Mouse (Mus musculus): ENCODE results near the gene Phldb3.
A peak's percentile ranks its signal among the peaks of the same experiment; 100 is the strongest.

The Phldb3 gene

GRCm38 (mm10) chr7:24610144-24610878, at the start of gene Phldb3:
TSS of gene Phldb3 (plus strand) at chr7:24610763.
- peak; percentile 70 for DNase-seq (ENCODE audit: low read depth, low spot score)

- no peak for DNase-seq (ENCODE audit: low read depth, low spot score)
Measured at GRCm38 (mm10) chr7:24561450-24561849, 49.1 kb upstream of the Phldb3 start.

- peak; percentile 85 for DNase-seq (ENCODE audit: low read depth, low spot score)
Measured at GRCm38 (mm10) chr7:24563191-24563836, 47.2 kb upstream of the Phldb3 start.

GRCm38 (mm10) chr7:24563837-24564206, 46.7 kb upstream of the Phldb3 start:
- peak; percentile 90 for DNase-seq (ENCODE audit: low read depth, low spot score)

GRCm38 (mm10) chr7:24564607-24565265, 45.8 kb upstream of the Phldb3 start:
- DNase-seq (ENCODE audit: low read depth, low spot score) = peak; percentile 95

GRCm38 (mm10) chr7:24565627-24566026, 44.9 kb upstream of the Phldb3 start:
- DNase-seq (ENCODE audit: low read depth, low spot score) = peak; percentile 64

- no peak for DNase-seq (ENCODE audit: low read depth, low spot score)
Measured at GRCm38 (mm10) chr7:24566206-24566605, 44.4 kb upstream of the Phldb3 start.

- no peak for DNase-seq (ENCODE audit: low read depth, low spot score)
Measured at GRCm38 (mm10) chr7:24568512-24568911, 42.1 kb upstream of the Phldb3 start.

GRCm38 (mm10) chr7:24571071-24571470, 39.5 kb upstream of the Phldb3 start:
- DNase-seq (ENCODE audit: low read depth, low spot score) = no peak

GRCm38 (mm10) chr7:24572455-24572854, 38.1 kb upstream of the Phldb3 start:
- DNase-seq (ENCODE audit: low read depth, low spot score) = peak; percentile 55

GRCm38 (mm10) chr7:24574224-24574796, 36.3 kb upstream of the Phldb3 start:
- no peak for DNase-seq (ENCODE audit: low read depth, low spot score)

- DNase-seq (ENCODE audit: low read depth, low spot score) = no peak
Measured at GRCm38 (mm10) chr7:24577811-24578210, 32.8 kb upstream of the Phldb3 start.

GRCm38 (mm10) chr7:24584876-24585275, 25.7 kb upstream of the Phldb3 start:
- no peak for DNase-seq (ENCODE audit: low read depth, low spot score)

GRCm38 (mm10) chr7:24585995-24586394, 24.6 kb upstream of the Phldb3 start:
- no peak for DNase-seq (ENCODE audit: low read depth, low spot score)

- no peak for DNase-seq (ENCODE audit: low read depth, low spot score)
Measured at GRCm38 (mm10) chr7:24586828-24587227, 23.7 kb upstream of the Phldb3 start.

- no peak for DNase-seq (ENCODE audit: low read depth, low spot score)
Measured at GRCm38 (mm10) chr7:24587330-24588105, 23.0 kb upstream of the Phldb3 start, which contains the start of the genes Ethe1 and Zfp575. TSS of gene Ethe1 (plus strand) at chr7:24587543. TSS of gene Zfp575 (minus strand) at chr7:24587641.

GRCm38 (mm10) chr7:24588336-24588735, 22.2 kb upstream of the Phldb3 start:
- DNase-seq (ENCODE audit: low read depth, low spot score) = no peak

- peak; percentile 46 for DNase-seq (ENCODE audit: low read depth, low spot score)
Measured at GRCm38 (mm10) chr7:24591735-24592134, 18.8 kb upstream of the Phldb3 start.

- DNase-seq (ENCODE audit: low read depth, low spot score) = no peak
Measured at GRCm38 (mm10) chr7:24592163-24592562, 18.4 kb upstream of the Phldb3 start.

- no peak for DNase-seq (ENCODE audit: low read depth, low spot score)
Measured at GRCm38 (mm10) chr7:24592781-24593180, 17.8 kb upstream of the Phldb3 start.

GRCm38 (mm10) chr7:24593621-24594308, 16.8 kb upstream of the Phldb3 start:
- peak; percentile 87 for DNase-seq (ENCODE audit: low read depth, low spot score)

Data from A20 (cell line).